Mouse (Mus musculus) lung, adult 2 months (tissue): ENCODE measurements around the gene 1700025C18Rik. TPM values are rescaled to one million over a fixed set of nuclear protein-coding genes. Genes with fewer than 3 reads are reported as not detected.

Experiments used
- DNase-seq: peaks from one replicate; pipeline ENCODE4 v3.0.0; 2022
- H3K4me1 ChIP-seq: fragments of 200-500 bp; 2 replicates; pipeline ENCODE4 v1.6.1; 2011; ENCODE audit warnings: low read length; ENCODE audit not compliant: control insufficient read depth, insufficient read depth
- H3K4me3 ChIP-seq: fragments of 200-500 bp; replicated peaks from 2 replicates; pipeline ENCODE3; 2011; ENCODE audit warnings: low read depth, mild to moderate bottlenecking, control low read depth, low read length; ENCODE audit errors: extremely low read depth
- CTCF ChIP-seq: fragments of 200-500 bp; IDR thresholded peaks from 2 replicates; pipeline ENCODE4 v1.5.1; 2011; ENCODE audit warnings: mild to moderate bottlenecking, low read length, control low read depth; ENCODE audit not compliant: insufficient read depth
- POLR2A ChIP-seq: fragments of 200-500 bp; IDR thresholded peaks from 2 replicates; pipeline ENCODE4 v1.6.1; 2011; ENCODE audit warnings: low read depth, mild to moderate bottlenecking, control low read depth, low read length, borderline replicate concordance; ENCODE audit errors: extremely low read depth
- WGBS: fragments of 180-500 bp; shearing (Covaris S2); methylation state at CpG from one replicate; pipeline ENCODE4 v1.1.7; 2018; 5-methylcytosine and 5-hydroxymethylcytosine counted together
- polyA plus RNA-seq: library from polyadenylated mRNA; depleted of rRNA; stranded (reverse); fragments of >200 nt; gene quantifications from 2 replicates; pipeline ENCODE4 v1.2.3, GENCODE M21; 2012; rRNA removed

Gene 1700025C18Rik
- polyA plus RNA-seq, 1 experiment: not detected

DNA sequence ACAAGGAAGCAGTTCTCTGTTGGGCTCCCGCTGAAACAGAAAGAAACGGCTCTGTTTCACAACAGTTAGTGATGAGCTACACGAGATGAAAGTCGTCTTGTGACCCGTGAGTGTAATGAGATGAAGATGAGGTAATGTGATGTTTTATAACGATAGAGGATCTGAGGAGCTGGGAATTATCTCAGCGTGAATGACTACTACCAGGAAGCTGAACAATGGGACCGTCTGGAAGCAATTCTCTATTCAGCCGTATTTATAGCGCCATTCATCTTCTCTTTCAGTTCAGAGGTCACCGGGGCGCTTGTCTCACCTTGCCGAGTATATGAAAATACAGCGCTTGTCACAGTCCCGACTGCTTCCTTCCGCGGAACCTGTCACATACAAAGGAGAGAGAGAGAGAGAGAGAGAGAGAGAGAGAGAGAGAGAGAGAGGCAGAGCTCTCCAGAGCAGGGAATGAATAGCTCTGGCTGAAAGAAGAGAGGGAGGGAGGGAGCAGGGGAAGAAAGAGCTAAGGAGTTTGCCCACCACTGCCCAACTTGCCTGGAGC lies 47.4 kb downstream of the 1700025C18Rik start:
- WGBS: 13% methylated on average over 17 of the region's 17 CpGs
- H3K4me1 ChIP-seq: no peaks in the 10 kb centered on the region
- TF ChIP-seq CTCF: no peak
- TF ChIP-seq POLR2A: no peak
- DNase-seq: no peak
- no peak overlapping the region for H3K4me3 ChIP-seq

DNA sequence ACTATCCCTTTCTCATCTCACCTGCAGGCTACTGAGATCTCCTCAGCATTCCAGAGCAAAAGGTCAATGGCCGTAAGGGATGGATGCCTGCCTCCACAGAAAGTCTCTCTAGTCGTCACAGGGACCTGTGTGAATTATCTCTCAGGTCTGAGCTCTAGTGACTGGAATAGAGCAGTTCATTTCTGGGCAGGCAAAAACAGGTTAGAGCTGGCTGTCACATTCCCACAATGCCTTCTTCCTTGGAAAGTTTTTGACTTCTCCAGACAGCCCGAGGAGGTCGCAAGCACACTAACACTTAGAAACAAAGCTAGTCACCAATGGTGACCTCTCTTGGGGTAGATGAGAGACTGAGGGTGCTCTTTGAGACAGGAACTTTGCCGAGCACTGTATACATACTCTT lies 48.4 kb downstream of the 1700025C18Rik start:
- no peak for DNase-seq
- 74% methylated on average over 5 of the region's 5 CpGs for WGBS
- no peak overlapping the region for H3K4me3 ChIP-seq
- no peak for TF ChIP-seq CTCF
- no peak for TF ChIP-seq POLR2A
- H3K4me1 ChIP-seq: no peaks in the 10 kb centered on the region

DNA sequence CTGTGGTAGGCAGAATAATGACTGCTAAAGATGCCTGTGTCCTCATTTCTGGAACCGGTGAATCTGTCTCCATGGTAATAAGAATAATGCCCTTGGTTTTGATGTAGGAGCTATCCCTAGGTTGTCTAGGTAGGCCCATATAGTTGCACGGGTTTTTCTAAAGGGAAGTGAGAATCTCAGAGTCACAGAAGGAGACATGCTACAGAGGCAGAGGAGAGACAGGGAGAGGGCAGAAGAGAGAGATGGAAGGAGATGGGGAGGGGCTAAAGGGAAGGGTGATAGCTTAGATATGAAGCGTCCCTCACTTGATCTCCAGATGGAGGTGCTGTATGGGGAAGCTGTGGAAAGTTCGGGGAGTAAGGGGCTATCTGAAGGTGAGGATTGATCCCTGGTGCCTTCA lies 53.1 kb downstream of the 1700025C18Rik start:
- TF ChIP-seq POLR2A: no peak
- TF ChIP-seq CTCF: no peak
- 55% methylated on average over 4 of the region's 4 CpGs for WGBS
- H3K4me1 ChIP-seq: peaks cover 5% of the 10 kb centered on the region
- DNase-seq: no peak
- H3K4me3 ChIP-seq: no peak overlapping the region

DNA sequence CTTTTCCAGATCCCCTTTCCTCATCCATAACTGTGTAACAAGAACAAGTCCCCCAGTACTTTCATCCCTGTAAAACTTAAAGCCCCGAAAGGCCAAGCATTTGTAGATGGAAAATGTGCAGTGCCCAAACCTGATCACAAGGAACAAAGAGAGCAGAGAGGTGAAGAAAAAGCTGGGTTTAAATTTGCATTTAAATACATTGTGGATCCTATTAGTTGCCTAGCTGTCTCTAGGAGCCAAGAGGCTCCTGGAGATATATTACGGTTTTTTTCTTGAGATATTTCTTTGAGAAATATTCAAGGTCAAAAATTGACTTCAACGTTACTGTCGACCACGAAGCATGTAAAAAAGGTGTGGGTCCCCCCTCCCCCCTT lies 55.5 kb downstream of the 1700025C18Rik start:
- Histone ChIP-seq H3K4me1 (peaks cover 5% of the 10 kb centered on the region), H3K4me3 (no peak overlapping the region)
- TF ChIP-seq POLR2A (no peak), CTCF (no peak)
- 53% methylated on average over 5 of the region's 5 CpGs for WGBS
- DNase-seq: no peak

DNA sequence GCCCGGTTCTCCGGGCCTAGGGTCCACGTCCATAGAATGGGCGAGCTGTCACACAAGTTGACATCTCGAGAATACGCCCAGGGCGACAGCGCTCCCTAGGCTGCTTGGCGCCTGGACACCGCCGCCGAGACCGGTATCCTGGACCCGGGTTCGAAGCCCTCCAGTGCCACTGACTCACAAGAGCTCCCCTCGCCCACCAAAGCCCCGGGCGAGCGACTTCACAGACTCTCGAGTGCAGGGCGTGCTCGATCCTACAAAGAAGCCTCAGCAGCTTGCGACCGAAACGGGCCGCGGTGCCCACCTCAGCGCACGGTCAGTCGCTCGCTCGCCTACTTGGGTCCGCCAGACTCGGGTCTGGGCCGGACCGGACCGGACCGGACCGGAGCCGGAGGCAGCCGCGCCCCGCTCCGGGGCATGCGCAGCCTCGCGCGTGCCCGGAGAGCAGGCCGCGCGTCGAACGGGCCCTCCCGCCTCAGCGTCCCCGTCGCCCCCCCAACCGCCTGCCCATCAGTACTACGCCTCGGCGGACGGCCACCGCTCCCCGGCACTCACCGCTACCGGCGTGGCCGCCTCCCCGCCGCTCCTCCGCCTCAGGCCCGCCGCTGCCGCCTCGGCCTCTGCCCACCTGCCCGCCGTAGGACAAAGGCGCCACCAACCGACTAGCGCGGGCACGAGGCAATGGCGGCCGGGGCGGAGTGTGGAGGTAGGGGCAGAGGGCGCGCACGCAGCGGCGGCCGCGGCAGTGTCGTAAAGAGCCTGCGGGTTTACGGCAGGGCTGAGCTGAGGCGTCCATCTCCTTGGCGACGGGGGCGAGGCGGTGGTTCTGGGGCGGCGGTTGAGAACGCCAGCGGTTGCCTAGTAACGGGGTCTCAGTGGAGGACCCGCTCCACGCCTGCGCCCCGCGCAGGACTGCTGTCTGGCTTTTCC lies 56.2 kb downstream of the 1700025C18Rik start, which contains the start of gene Ncoa5:
Gene Ncoa5 (minus strand): TSS at position 737 of the 927 bp plus-strand sequence.
- peak; percentile 98 for DNase-seq
- TF ChIP-seq CTCF: no peak
- TF ChIP-seq POLR2A: peak; percentile 64; the same call in 1 of the 2 replicates
- under 1% methylated on average over 103 of the region's 111 CpGs for WGBS
- Histone ChIP-seq H3K4me3 (peak within 1 kb of the TSS; percentile 97), H3K4me1 (peaks cover 5% of the 10 kb centered on the region)

DNA sequence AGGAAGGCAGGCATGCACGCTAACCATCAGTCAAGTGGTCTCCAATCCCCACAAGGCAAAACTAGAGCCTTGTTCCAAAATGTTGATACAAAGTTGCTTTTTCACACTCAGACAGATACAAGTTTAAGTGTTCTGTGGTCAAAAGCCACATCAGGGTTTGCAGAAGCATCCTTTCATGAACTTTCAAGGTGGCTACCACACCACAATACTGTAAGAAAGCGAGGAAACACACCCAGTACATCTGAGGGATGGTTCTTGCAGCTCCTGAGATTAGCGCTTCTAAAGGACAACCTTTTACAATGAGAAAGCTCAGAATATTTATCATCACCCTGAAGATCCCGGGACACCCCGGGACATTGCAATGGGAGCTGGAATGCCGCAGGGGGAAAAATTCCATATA lies 57.2 kb downstream of the 1700025C18Rik start:
- Histone ChIP-seq H3K4me1 (peaks cover 5% of the 10 kb centered on the region), H3K4me3 (peak overlapping the region; percentile 44)
- no peak for DNase-seq
- 34% methylated on average over 6 of the region's 6 CpGs for WGBS
- TF ChIP-seq POLR2A: no peak
- no peak for TF ChIP-seq CTCF

DNA sequence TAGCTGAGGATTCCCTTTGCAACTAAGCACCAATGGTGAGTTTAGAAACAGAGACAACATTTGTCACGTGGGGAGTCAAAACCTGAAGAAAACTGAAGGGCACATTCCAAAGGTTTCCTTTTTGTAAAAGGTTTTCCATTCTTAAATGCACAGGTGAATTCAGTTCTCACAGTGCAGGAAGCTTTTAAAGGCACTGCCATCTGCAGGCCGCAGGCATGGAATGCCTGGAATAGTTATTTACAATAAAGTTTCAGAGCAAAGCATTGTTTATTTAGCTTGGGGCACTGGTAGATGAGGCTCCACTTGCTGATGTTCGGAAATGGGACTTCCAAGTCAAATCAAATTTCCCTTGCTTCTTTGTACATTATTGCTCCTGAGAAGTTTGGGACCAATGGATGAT lies 58.0 kb downstream of the 1700025C18Rik start:
- Histone ChIP-seq H3K4me1 (peaks cover 5% of the 10 kb centered on the region), H3K4me3 (no peak overlapping the region)
- no peak for TF ChIP-seq POLR2A
- TF ChIP-seq CTCF: 0 out of 2 replicates have a peak, but pooled peaks have one; percentile 21
- no peak for DNase-seq
- WGBS: 36% methylated on average over 3 of the region's 3 CpGs

Other genes with a start within 250 kb of the 1700025C18Rik start
- 873 and 1,096 TPM in 2 replicates for gene Pltp, start 233.0 kb downstream of the 1700025C18Rik start, polyA plus RNA-seq
- 42.9 and 44.3 TPM in 2 replicates for gene Pcif1, start 211.4 kb downstream of the 1700025C18Rik start, polyA plus RNA-seq
- 33.2 and 34.9 TPM in 2 replicates for gene Zfp335, start 179.0 kb downstream of the 1700025C18Rik start, polyA plus RNA-seq
- gene Mmp9, start 150.0 kb downstream of the 1700025C18Rik start, polyA plus RNA-seq: 12.4 and 13.4 TPM in 2 replicates
- gene Slc12a5, start 129.9 kb downstream of the 1700025C18Rik start, polyA plus RNA-seq: 3.6 and 3.9 TPM in 2 replicates
- gene Ncoa5, start 55.9 kb downstream of the 1700025C18Rik start, polyA plus RNA-seq: 27.7 and 29.1 TPM in 2 replicates
- 36.2 and 51.7 TPM in 2 replicates for gene Cd40, start 35.1 kb downstream of the 1700025C18Rik start, polyA plus RNA-seq
- 2.0 and 3.0 TPM in 2 replicates for gene Cdh22, start 144.1 kb upstream of the 1700025C18Rik start, polyA plus RNA-seq
- 52.3 and 55.0 TPM in 2 replicates for gene Slc35c2, start 197.1 kb upstream of the 1700025C18Rik start, polyA plus RNA-seq
- gene Elmo2, start 235.7 kb upstream of the 1700025C18Rik start, polyA plus RNA-seq: 95.0 and 148 TPM in 2 replicates